Mouse (Mus musculus): ENCODE measurements at regions not wholly inside any gene's neighbourhood (a gene's known extent, or its start where the extent isn't known, plus 50 kb on each side); places are given as distances from the start of the nearest gene placed in this dataset.

DNA sequence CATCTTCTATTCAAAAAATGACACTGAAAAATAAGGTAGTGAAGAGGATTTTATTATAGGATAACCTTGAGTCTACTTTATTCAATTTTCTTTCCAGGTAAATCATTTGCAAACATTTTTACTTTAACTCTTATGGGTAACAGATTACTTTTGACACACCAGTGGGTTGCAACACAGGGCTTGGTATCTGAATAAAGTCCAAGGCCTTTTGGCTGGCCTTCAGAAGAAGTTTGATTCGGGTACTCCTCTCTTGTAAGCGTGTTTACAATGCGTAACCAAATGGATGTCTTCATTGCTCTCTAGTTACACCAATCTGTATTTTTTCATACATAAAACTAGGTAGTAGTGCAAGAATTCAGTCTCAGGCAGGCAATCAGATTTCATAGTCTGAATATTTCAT is 367.3 kb upstream of the Eda2r start:
- TF ChIP-seq CTCF (IDR thresholded peaks at IDR 0.05; ENCODE audit: low read depth, low read length) (no peak), POLR2A (IDR thresholded peaks at IDR 0.05; ENCODE audit: extremely low read depth, insufficient read depth, low read length) (no peak)
